Mouse (Mus musculus): ENCODE measurements around the gene Lpar2. TPM values are rescaled to one million over a fixed set of nuclear protein-coding genes. Genes with fewer than 3 reads are reported as not detected.

Gene Lpar2
- polyA plus RNA-seq, 1 experiment from 2014 or later, result 0.56 TPM

- Histone ChIP-seq H3K4me2 (replicated peaks; ENCODE audit: low read depth, low read length) (no peak overlapping the region), H3K9me3 (ENCODE audit: low read length) (no peaks in the 10 kb centered on the region), H3K27ac (ENCODE audit: low read length) (no peak overlapping the region), H3K4me3 (ENCODE audit: low read depth, low read length) (no peak overlapping the region), H3K27me3 (replicated peaks; ENCODE audit: insufficient read depth, low read length) (no peaks in the 10 kb centered on the region), H3K4me1 (ENCODE audit: insufficient read depth, low read depth, low read length) (no peaks in the 10 kb centered on the region), H3K36me3 (ENCODE audit: insufficient read depth, low read length) (no peaks in the 10 kb centered on the region), H3K9ac (replicated peaks; ENCODE audit: low read depth) (no peak overlapping the region)
- no peak for ATAC-seq
- 86% methylated on average over 10 of the region's 10 CpGs for WGBS
- TF ChIP-seq EP300 (IDR thresholded peaks at IDR 0.05) (no peak), CTCF (IDR thresholded peaks at IDR 0.05) (no peak)
- DNase-seq (ENCODE audit: low spot score), result no peak
These were observed 31.6 kb downstream of the Lpar2 start for GRCm38 (mm10) chr8:69853869-69854268.

- 62% methylated on average over 4 of the region's 4 CpGs for WGBS
- DNase-seq (ENCODE audit: low spot score) (no peak), ATAC-seq (no peak)
- H3K27me3 ChIP-seq (replicated peaks; ENCODE audit: insufficient read depth, low read length), result no peaks in the 10 kb centered on the region
- no peak overlapping the region for H3K27ac ChIP-seq (ENCODE audit: low read length)
- no peak overlapping the region for H3K4me3 ChIP-seq (ENCODE audit: low read depth, low read length)
- TF ChIP-seq CTCF (IDR thresholded peaks at IDR 0.05) (peak; percentile 54), EP300 (IDR thresholded peaks at IDR 0.05) (no peak)
- H3K36me3 ChIP-seq (ENCODE audit: insufficient read depth, low read length), result no peaks in the 10 kb centered on the region
- no peak overlapping the region for H3K9ac ChIP-seq (replicated peaks; ENCODE audit: low read depth)
- no peaks in the 10 kb centered on the region for H3K9me3 ChIP-seq (ENCODE audit: low read length)
- H3K4me2 ChIP-seq (replicated peaks; ENCODE audit: low read depth, low read length), result no peak overlapping the region
- H3K4me1 ChIP-seq (ENCODE audit: insufficient read depth, low read depth, low read length), result no peaks in the 10 kb centered on the region
These were observed 38.6 kb downstream of the Lpar2 start for GRCm38 (mm10) chr8:69860807-69861206.

- Histone ChIP-seq H3K9me3 (ENCODE audit: low read length) (no peaks in the 10 kb centered on the region), H3K9ac (replicated peaks; ENCODE audit: low read depth) (no peak overlapping the region), H3K27ac (ENCODE audit: low read length) (no peak overlapping the region), H3K27me3 (replicated peaks; ENCODE audit: insufficient read depth, low read length) (no peaks in the 10 kb centered on the region), H3K36me3 (ENCODE audit: insufficient read depth, low read length) (no peaks in the 10 kb centered on the region), H3K4me3 (ENCODE audit: low read depth, low read length) (no peak overlapping the region), H3K4me1 (ENCODE audit: insufficient read depth, low read depth, low read length) (no peaks in the 10 kb centered on the region), H3K4me2 (replicated peaks; ENCODE audit: low read depth, low read length) (no peak overlapping the region)
- no peak for TF ChIP-seq EP300 (IDR thresholded peaks at IDR 0.05)
- TF ChIP-seq CTCF (IDR thresholded peaks at IDR 0.05), result no peak
- ATAC-seq (no peak), DNase-seq (ENCODE audit: low spot score) (no peak)
- 50% methylated on average over 2 of the region's 2 CpGs for WGBS
These were observed 39.0 kb downstream of the Lpar2 start for GRCm38 (mm10) chr8:69861251-69861650.

GRCm38 (mm10) chr8:69863387-69864020 lies 41.3 kb downstream of the Lpar2 start:
- TF ChIP-seq CTCF (IDR thresholded peaks at IDR 0.05) (no peak), EP300 (IDR thresholded peaks at IDR 0.05) (no peak)
- ATAC-seq (no peak), DNase-seq (ENCODE audit: low spot score) (no peak)
- Histone ChIP-seq H3K27me3 (replicated peaks; ENCODE audit: insufficient read depth, low read length) (no peaks in the 10 kb centered on the region), H3K9me3 (ENCODE audit: low read length) (no peaks in the 10 kb centered on the region), H3K4me1 (ENCODE audit: insufficient read depth, low read depth, low read length) (no peaks in the 10 kb centered on the region), H3K9ac (replicated peaks; ENCODE audit: low read depth) (no peak overlapping the region), H3K4me2 (replicated peaks; ENCODE audit: low read depth, low read length) (no peak overlapping the region), H3K27ac (ENCODE audit: low read length) (no peak overlapping the region), H3K36me3 (ENCODE audit: insufficient read depth, low read length) (no peaks in the 10 kb centered on the region), H3K4me3 (ENCODE audit: low read depth, low read length) (no peak overlapping the region)
- WGBS, result 80% methylated on average over 5 of the region's 5 CpGs

GRCm38 (mm10) chr8:69864180-69864579 lies 42.0 kb downstream of the Lpar2 start:
- no peak overlapping the region for H3K4me2 ChIP-seq (replicated peaks; ENCODE audit: low read depth, low read length)
- DNase-seq (ENCODE audit: low spot score), result no peak
- H3K4me3 ChIP-seq (ENCODE audit: low read depth, low read length), result no peak overlapping the region
- no peaks in the 10 kb centered on the region for H3K36me3 ChIP-seq (ENCODE audit: insufficient read depth, low read length)
- no peak overlapping the region for H3K27ac ChIP-seq (ENCODE audit: low read length)
- TF ChIP-seq CTCF (IDR thresholded peaks at IDR 0.05) (no peak), EP300 (IDR thresholded peaks at IDR 0.05) (no peak)
- H3K27me3 ChIP-seq (replicated peaks; ENCODE audit: insufficient read depth, low read length), result no peaks in the 10 kb centered on the region
- 53% methylated on average over 5 of the region's 5 CpGs for WGBS
- H3K4me1 ChIP-seq (ENCODE audit: insufficient read depth, low read depth, low read length), result no peaks in the 10 kb centered on the region
- H3K9ac ChIP-seq (replicated peaks; ENCODE audit: low read depth), result no peak overlapping the region
- no peaks in the 10 kb centered on the region for H3K9me3 ChIP-seq (ENCODE audit: low read length)
- no peak for ATAC-seq

- no peaks in the 10 kb centered on the region for H3K4me1 ChIP-seq (ENCODE audit: insufficient read depth, low read depth, low read length)
- no peak overlapping the region for H3K4me2 ChIP-seq (replicated peaks; ENCODE audit: low read depth, low read length)
- no peaks in the 10 kb centered on the region for H3K9me3 ChIP-seq (ENCODE audit: low read length)
- DNase-seq (ENCODE audit: low spot score) (peak; percentile 51), ATAC-seq (peak; percentile 83)
- H3K27me3 ChIP-seq (replicated peaks; ENCODE audit: insufficient read depth, low read length), result no peaks in the 10 kb centered on the region
- 70% methylated on average over 5 of the region's 5 CpGs for WGBS
- H3K9ac ChIP-seq (replicated peaks; ENCODE audit: low read depth), result no peak overlapping the region
- no peaks in the 10 kb centered on the region for H3K36me3 ChIP-seq (ENCODE audit: insufficient read depth, low read length)
- H3K4me3 ChIP-seq (ENCODE audit: low read depth, low read length), result no peak overlapping the region
- no peak for TF ChIP-seq EP300 (IDR thresholded peaks at IDR 0.05)
- TF ChIP-seq CTCF (IDR thresholded peaks at IDR 0.05), result no peak
- no peak overlapping the region for H3K27ac ChIP-seq (ENCODE audit: low read length)
These were observed 45.6 kb downstream of the Lpar2 start for GRCm38 (mm10) chr8:69867696-69868326.
